Mouse (Mus musculus) liver, embryonic 14.5 days (tissue): ENCODE data around the gene Rgs9bp.

ENCODE experiments used
- CTCF ChIP-seq: IDR thresholded peaks from 2 replicates; pipeline ENCODE4 v1.5.1; 2016; ENCODE audit warnings: antibody characterized with exemption, low read depth, control low read depth
- EP300 ChIP-seq: IDR thresholded peaks from 2 replicates; pipeline ENCODE4 v1.6.1; 2016; ENCODE audit warnings: antibody characterized with exemption, low read depth

- no peak for TF ChIP-seq EP300
- TF ChIP-seq CTCF, result peak; percentile 69
Measured at GRCm38 (mm10) chr7:35582719-35583118, 2.7 kb downstream of the Rgs9bp start.
